Mouse (Mus musculus) liver, adult 2 months (tissue): Measurements from ENCODE around the gene Zfp64. TPM values are rescaled to one million over a fixed set of nuclear protein-coding genes. Genes with fewer than 3 reads are reported as not detected.
A peak's percentile ranks its signal among the peaks of the same experiment; 100 is the strongest.

Source experiments
- DNase-seq: peaks from one replicate; pipeline ENCODE4 v3.0.0-alpha.2; 2011; ENCODE audit warnings: low read depth, low spot score; ENCODE audit errors: extremely low read depth
- H3K27ac ChIP-seq: fragments of 200-500 bp; replicated peaks from 2 replicates; pipeline ENCODE4 v1.5.1; 2012; ENCODE audit warnings: low read depth, mild to moderate bottlenecking, control low read depth, inconsistent platforms, low read length; ENCODE audit not compliant: insufficient read depth
- H3K27me3 ChIP-seq: fragments of 200-500 bp; 2 replicates; pipeline ENCODE4 v1.6.1; 2012; ENCODE audit warnings: mild to moderate bottlenecking, moderate library complexity, low read length, inconsistent platforms; ENCODE audit not compliant: control insufficient read depth, insufficient read depth
- H3K36me3 ChIP-seq: fragments of 200-500 bp; 2 replicates; pipeline ENCODE4 v1.6.1; 2012; ENCODE audit warnings: low read length, inconsistent platforms; ENCODE audit not compliant: control insufficient read depth, insufficient read depth
- H3K4me1 ChIP-seq: fragments of 200-500 bp; 2 replicates; pipeline ENCODE4 v1.6.1; 2011; ENCODE audit warnings: low read length; ENCODE audit not compliant: control insufficient read depth, insufficient read depth
- H3K4me3 ChIP-seq: fragments of 200-500 bp; 2 replicates; pipeline ENCODE4 v1.5.1; 2011; ENCODE audit warnings: low read depth, mild to moderate bottlenecking, control low read depth, low read length, moderate library complexity; ENCODE audit not compliant: insufficient read depth
- H3K79me2 ChIP-seq: fragments of 200-500 bp; 2 replicates; pipeline ENCODE4 v1.6.1; 2012; ENCODE audit warnings: inconsistent platforms, mild to moderate bottlenecking, low read length, moderate library complexity; ENCODE audit not compliant: control insufficient read depth, insufficient read depth
- H3K9ac ChIP-seq: fragments of 200-500 bp; 2 replicates; pipeline ENCODE4 v1.6.1; 2012; ENCODE audit warnings: low read depth, mild to moderate bottlenecking, control low read depth, inconsistent platforms, low read length
- CTCF ChIP-seq: fragments of 200-500 bp; IDR thresholded peaks from 2 replicates; pipeline ENCODE4 v1.5.1; 2011; ENCODE audit warnings: low read depth, low read length, control low read depth
- POLR2A ChIP-seq: fragments of 200-500 bp; IDR thresholded peaks from 2 replicates; pipeline ENCODE4 v1.6.1; 2011; ENCODE audit warnings: low read length, control low read depth; ENCODE audit not compliant: insufficient read depth; ENCODE audit errors: extremely low read depth
- WGBS: fragments of 180-500 bp; shearing (Covaris S2); methylation state at CpG from one replicate; pipeline ENCODE4 v1.1.7; 2018; 5-methylcytosine and 5-hydroxymethylcytosine counted together
- polyA plus RNA-seq: library from polyadenylated mRNA; depleted of rRNA; stranded (reverse); fragments of >200 nt; gene quantifications from 2 replicates; pipeline ENCODE4 v1.2.3, GENCODE M21; 2012; rRNA removed
- total RNA-seq: library from RNA; depleted of rRNA; stranded (reverse); fragments of >200 nt; gene quantifications from 2 replicates; pipeline ENCODE4 v1.2.3, GENCODE M21; 2014; rRNA removed

The Zfp64 gene
- total RNA-seq (5.6 and 7.2 TPM in 2 replicates), polyA plus RNA-seq (13.5 and 14.3 TPM in 2 replicates)

GRCm38 (mm10) chr2:168954835-168955716 is at the start of gene Zfp64:
Gene Zfp64, minus strand, starts transcription at chr2:168955587.
- Histone ChIP-seq H3K79me2 (peaks cover 12% of the 10 kb centered on the region; the same call in 1 of the 2 replicates), H3K27ac (peak within 1 kb of the TSS; percentile 80), H3K4me3 (peak within 1 kb of the TSS; percentile 72), H3K4me1 (peaks cover 8% of the 10 kb centered on the region), H3K27me3 (no peaks in the 10 kb centered on the region), H3K36me3 (peaks cover 4% of the 10 kb centered on the region; the same call in 1 of the 2 replicates), H3K9ac (peak within 1 kb of the TSS; percentile 93)
- TF ChIP-seq POLR2A (peak; percentile 50), CTCF (peak; percentile 63)
- peak; percentile 81 for DNase-seq
- under 1% methylated on average over 52 of the region's 52 CpGs for WGBS

- Histone ChIP-seq H3K4me3 (no peak overlapping the region), H3K9ac (no peak overlapping the region), H3K27me3 (no peaks in the 10 kb centered on the region), H3K4me1 (no peaks in the 10 kb centered on the region), H3K79me2 (no peaks in the 10 kb centered on the region), H3K36me3 (no peaks in the 10 kb centered on the region), H3K27ac (no peak overlapping the region)
- no peak for TF ChIP-seq POLR2A
- TF ChIP-seq CTCF, result peak; percentile 32; the same call in 1 of the 2 replicates
- WGBS, result 69% methylated on average over 22 of the region's 22 CpGs
- no peak for DNase-seq
Observed at GRCm38 (mm10) chr2:168992642-168993420, 37.4 kb upstream of the Zfp64 start.

- 81% methylated on average over 4 of the region's 4 CpGs for WGBS
- no peaks in the 10 kb centered on the region for H3K36me3 ChIP-seq
- H3K27me3 ChIP-seq, result no peaks in the 10 kb centered on the region
- no peak for DNase-seq
- H3K9ac ChIP-seq, result no peak overlapping the region
- H3K79me2 ChIP-seq, result no peaks in the 10 kb centered on the region
- no peak overlapping the region for H3K27ac ChIP-seq
- H3K4me1 ChIP-seq, result no peaks in the 10 kb centered on the region
- TF ChIP-seq CTCF, result no peak
- TF ChIP-seq POLR2A, result no peak
- no peak overlapping the region for H3K4me3 ChIP-seq
Observed at GRCm38 (mm10) chr2:168990957-168991356, 35.6 kb upstream of the Zfp64 start.

- H3K36me3 ChIP-seq, result no peaks in the 10 kb centered on the region
- no peak overlapping the region for H3K4me3 ChIP-seq
- no peaks in the 10 kb centered on the region for H3K4me1 ChIP-seq
- no peak overlapping the region for H3K9ac ChIP-seq
- peak; percentile 28 for DNase-seq
- H3K79me2 ChIP-seq, result no peaks in the 10 kb centered on the region
- WGBS, result 61% methylated on average over 13 of the region's 13 CpGs
- no peak overlapping the region for H3K27ac ChIP-seq
- no peaks in the 10 kb centered on the region for H3K27me3 ChIP-seq
- no peak for TF ChIP-seq POLR2A
- peak; percentile 33; the same call in 1 of the 2 replicates for TF ChIP-seq CTCF
Observed at GRCm38 (mm10) chr2:168990061-168990753, 34.8 kb upstream of the Zfp64 start.

GRCm38 (mm10) chr2:168988056-168988455 is 32.7 kb upstream of the Zfp64 start:
- no peak for TF ChIP-seq POLR2A
- no peak for TF ChIP-seq CTCF
- WGBS, result 85% methylated on average over 1 of the region's 1 CpGs
- no peak overlapping the region for H3K27ac ChIP-seq
- no peaks in the 10 kb centered on the region for H3K4me1 ChIP-seq
- H3K79me2 ChIP-seq, result no peaks in the 10 kb centered on the region
- H3K4me3 ChIP-seq, result no peak overlapping the region
- no peaks in the 10 kb centered on the region for H3K36me3 ChIP-seq
- no peaks in the 10 kb centered on the region for H3K27me3 ChIP-seq
- no peak for DNase-seq
- no peak overlapping the region for H3K9ac ChIP-seq
